Mouse (Mus musculus): Measurements from ENCODE around the gene Cwf19l2.

GRCm38 (mm10) chr9:3518645-3519044 lies 115.3 kb downstream of the Cwf19l2 start:
- TF ChIP-seq CTCF (IDR thresholded peaks at IDR 0.05; ENCODE audit: low read depth) (no peak), EP300 (IDR thresholded peaks at IDR 0.05; ENCODE audit: low read depth) (no peak)

Measured in liver, embryonic 14.5 days (tissue).